Mouse (Mus musculus) ovary, adult 2 months (tissue): ENCODE measurements around the gene 2700049A03Rik. TPM values are rescaled to one million over a fixed set of nuclear protein-coding genes. Genes with fewer than 3 reads are reported as not detected.

Source experiments
- polyA plus RNA-seq: library from polyadenylated mRNA; depleted of rRNA; stranded (reverse); fragments of >200 nt; gene quantifications from 2 replicates; pipeline ENCODE4 v1.2.3, GENCODE M21; 2012; rRNA removed

2700049A03Rik gene
- 4.0 and 4.3 TPM in 2 replicates for polyA plus RNA-seq

DNA sequence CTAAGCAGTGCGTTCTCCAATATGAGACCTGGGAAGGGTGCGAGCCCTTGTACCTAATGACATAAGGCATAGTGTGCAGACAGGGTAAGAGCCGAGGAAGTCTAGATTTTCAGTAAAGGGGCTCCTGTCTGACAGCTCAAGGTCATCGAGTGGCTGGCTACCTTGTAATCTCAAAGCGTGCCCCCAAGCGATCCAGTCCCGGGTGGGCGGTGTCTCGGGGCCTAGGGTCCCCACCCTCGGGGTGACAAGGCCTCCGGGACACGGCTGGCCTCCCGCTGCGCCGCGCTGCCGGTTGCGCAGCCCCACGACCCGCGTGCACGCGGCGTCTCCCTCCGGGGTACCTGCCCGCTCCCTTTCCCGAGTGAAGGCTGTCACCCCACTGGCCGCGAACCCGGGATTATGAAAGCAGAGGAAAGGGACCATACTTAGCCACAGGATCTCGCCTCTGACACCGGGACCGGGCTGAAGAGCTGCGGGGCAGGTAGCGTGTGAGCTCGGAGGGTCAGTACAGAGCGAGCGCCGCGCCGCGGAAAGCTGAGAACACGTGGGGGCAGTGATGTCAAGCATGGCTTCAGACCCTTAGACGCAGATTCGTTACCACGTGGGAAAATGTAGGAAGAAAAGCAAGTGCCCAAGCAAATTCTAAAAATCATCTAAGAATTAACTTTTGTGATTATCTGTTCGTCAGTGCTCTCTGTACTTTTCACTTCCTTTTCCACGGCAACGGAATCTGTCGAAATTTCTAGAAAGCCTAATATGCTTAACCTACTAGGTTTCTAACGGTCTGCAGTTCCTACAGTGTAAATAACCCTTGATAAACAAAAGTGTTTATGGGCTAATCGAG lies at the start of gene 2700049A03Rik, which contains the start of gene Timm9:
Gene 2700049A03Rik (plus strand): TSS at position 719 of the 844 bp plus-strand sequence.
Gene Timm9 (minus strand): TSS at position 555 of the 844 bp plus-strand sequence.

DNA sequence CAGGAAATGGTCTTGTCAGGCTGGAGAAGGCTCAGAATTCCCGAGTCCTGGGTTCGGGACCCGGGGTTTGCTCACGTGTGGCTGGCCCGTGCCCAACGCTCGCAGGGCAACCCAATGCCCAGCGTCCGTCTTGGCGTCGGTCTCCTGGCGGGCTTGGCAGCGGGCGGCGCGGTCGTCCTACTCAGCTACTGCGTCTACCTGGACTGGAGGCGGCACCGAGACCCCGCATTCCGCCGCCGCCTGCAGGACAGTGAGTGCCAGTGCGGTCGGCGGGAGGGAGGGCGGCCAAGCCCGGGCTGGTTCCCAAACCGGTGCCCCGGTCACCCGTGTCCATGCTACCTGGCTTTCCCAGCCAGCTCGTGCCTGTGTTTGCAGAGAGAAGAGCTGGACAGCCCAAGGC lies 25.3 kb upstream of the 2700049A03Rik start, which contains the start of gene Tomm20l:
Gene Tomm20l (plus strand): TSS at position 98 of the 400 bp plus-strand sequence.

Other genes starting within 250 kb of the 2700049A03Rik start
- gene Actr10, start 199.0 kb upstream of the 2700049A03Rik start, polyA plus RNA-seq: 9.5 and 12.2 TPM in 2 replicates
- 12.2 and 13.7 TPM in 2 replicates for gene Psma3, start 162.2 kb upstream of the 2700049A03Rik start, polyA plus RNA-seq
- 2.2 and 2.5 TPM in 2 replicates for gene Arid4a, start 120.9 kb upstream of the 2700049A03Rik start, polyA plus RNA-seq
- gene Tomm20l, start 25.4 kb upstream of the 2700049A03Rik start, polyA plus RNA-seq: not detected in 2 replicates
- 12.1 and 14.0 TPM in 2 replicates for gene Timm9, start 164 bp upstream of the 2700049A03Rik start, polyA plus RNA-seq
- gene Dact1, start 173.0 kb downstream of the 2700049A03Rik start, polyA plus RNA-seq: 16.6 and 21.5 TPM in 2 replicates